Mouse (Mus musculus) stomach, embryonic 15.5 days (tissue): Measurements from ENCODE around the gene Rassf3. TPM values are rescaled to one million over a fixed set of nuclear protein-coding genes. Genes with fewer than 3 reads are reported as not detected.

Experiments used
- ATAC-seq: fragments of 200-750 bp; cut with Nextera tagmentation; 2 replicates; pipeline ENCODE4 v1.8.0; 2017; ENCODE audit warnings: low read depth, moderate number of reproducible peaks, moderate TSS enrichment; ENCODE audit not compliant: insufficient read depth, low FRiP score
- H3K27ac ChIP-seq: fragments of 300-500 bp; sonication (generic); 2 replicates; pipeline ENCODE4 v1.5.1; 2015; ENCODE audit warnings: mild to moderate bottlenecking, inconsistent platforms
- H3K27me3 ChIP-seq: fragments of 300-500 bp; sonication (generic); replicated peaks from 2 replicates; pipeline ENCODE4 v1.6.1; 2015; ENCODE audit warnings: inconsistent platforms
- H3K36me3 ChIP-seq: fragments of 300-500 bp; sonication (generic); 2 replicates; pipeline ENCODE4 v1.6.1; 2015; ENCODE audit warnings: inconsistent platforms
- H3K4me1 ChIP-seq: fragments of 300-500 bp; sonication (generic); 2 replicates; pipeline ENCODE4 v1.6.1; 2015; ENCODE audit warnings: inconsistent platforms
- H3K4me2 ChIP-seq: fragments of 300-500 bp; sonication (generic); 2 replicates; pipeline ENCODE4 v1.6.1; 2015; ENCODE audit warnings: mild to moderate bottlenecking, inconsistent platforms
- H3K4me3 ChIP-seq: fragments of 300-500 bp; sonication (generic); replicated peaks from 2 replicates; pipeline ENCODE4 v1.5.1; 2015; ENCODE audit warnings: inconsistent platforms
- H3K9ac ChIP-seq: fragments of 300-500 bp; sonication (generic); 2 replicates; pipeline ENCODE4 v1.6.1; 2015; ENCODE audit warnings: inconsistent platforms
- H3K9me3 ChIP-seq: fragments of 300-500 bp; sonication (generic); 2 replicates; pipeline ENCODE4 v1.6.1; 2016; ENCODE audit warnings: inconsistent platforms
- WGBS: fragments of 180-500 bp; shearing (Covaris S2); methylation state at CpG from one replicate; pipeline ENCODE4 v1.1.7; 2015; 5-methylcytosine and 5-hydroxymethylcytosine counted together
- polyA plus RNA-seq: library from polyadenylated mRNA; unstranded; fragments of >200 nt; fragmentation: Nextera tagmentation; extraction: Ambion mirVana; gene quantifications from 2 replicates; pipeline ENCODE4 v1.2.1, GENCODE M21; 2015

Gene Rassf3
- polyA plus RNA-seq, 1 experiment from 2014 or later = 22.4 TPM

- Histone ChIP-seq H3K36me3 (no peaks in the 10 kb centered on the region), H3K4me1 (peaks cover 53% of the 10 kb centered on the region), H3K4me3 (no peak overlapping the region), H3K4me2 (no peak overlapping the region), H3K9ac (no peak overlapping the region), H3K27ac (peak overlapping the region; percentile 64; the same call in 1 of the 2 replicates), H3K27me3 (no peaks in the 10 kb centered on the region), H3K9me3 (no peaks in the 10 kb centered on the region)
- ATAC-seq = no peak
- 80% methylated on average over 5 of the region's 5 CpGs for WGBS
Measured at GRCm38 (mm10) chr10:121425079-121425478, 51.1 kb downstream of the Rassf3 start.

DNA sequence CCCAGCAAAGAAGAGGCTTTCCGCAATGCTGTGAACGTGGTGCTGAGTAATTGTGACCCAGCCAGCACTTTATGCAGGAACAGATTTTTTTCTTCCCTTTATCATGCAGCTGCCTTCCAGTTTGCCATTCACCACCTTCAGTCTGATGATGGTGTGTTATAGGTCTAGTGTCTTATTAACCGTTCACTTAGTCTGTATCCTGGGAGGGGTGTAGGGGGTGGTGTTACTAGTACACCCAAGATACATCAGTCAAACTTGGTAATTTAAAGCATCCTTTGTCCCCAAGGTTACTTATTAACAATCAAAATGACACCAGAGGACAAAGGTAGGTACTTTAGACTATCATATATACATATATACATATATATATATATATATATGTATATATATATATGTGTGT, 51.7 kb downstream of the Rassf3 start:
- no peak overlapping the region for H3K4me3 ChIP-seq
- no peak overlapping the region for H3K9ac ChIP-seq
- H3K4me2 ChIP-seq = no peak overlapping the region
- peaks cover 53% of the 10 kb centered on the region for H3K4me1 ChIP-seq
- H3K36me3 ChIP-seq = no peaks in the 10 kb centered on the region
- no peaks in the 10 kb centered on the region for H3K9me3 ChIP-seq
- no peak for ATAC-seq
- 72% methylated on average over 3 of the region's 3 CpGs for WGBS
- no peaks in the 10 kb centered on the region for H3K27me3 ChIP-seq
- H3K27ac ChIP-seq = no peak overlapping the region

DNA sequence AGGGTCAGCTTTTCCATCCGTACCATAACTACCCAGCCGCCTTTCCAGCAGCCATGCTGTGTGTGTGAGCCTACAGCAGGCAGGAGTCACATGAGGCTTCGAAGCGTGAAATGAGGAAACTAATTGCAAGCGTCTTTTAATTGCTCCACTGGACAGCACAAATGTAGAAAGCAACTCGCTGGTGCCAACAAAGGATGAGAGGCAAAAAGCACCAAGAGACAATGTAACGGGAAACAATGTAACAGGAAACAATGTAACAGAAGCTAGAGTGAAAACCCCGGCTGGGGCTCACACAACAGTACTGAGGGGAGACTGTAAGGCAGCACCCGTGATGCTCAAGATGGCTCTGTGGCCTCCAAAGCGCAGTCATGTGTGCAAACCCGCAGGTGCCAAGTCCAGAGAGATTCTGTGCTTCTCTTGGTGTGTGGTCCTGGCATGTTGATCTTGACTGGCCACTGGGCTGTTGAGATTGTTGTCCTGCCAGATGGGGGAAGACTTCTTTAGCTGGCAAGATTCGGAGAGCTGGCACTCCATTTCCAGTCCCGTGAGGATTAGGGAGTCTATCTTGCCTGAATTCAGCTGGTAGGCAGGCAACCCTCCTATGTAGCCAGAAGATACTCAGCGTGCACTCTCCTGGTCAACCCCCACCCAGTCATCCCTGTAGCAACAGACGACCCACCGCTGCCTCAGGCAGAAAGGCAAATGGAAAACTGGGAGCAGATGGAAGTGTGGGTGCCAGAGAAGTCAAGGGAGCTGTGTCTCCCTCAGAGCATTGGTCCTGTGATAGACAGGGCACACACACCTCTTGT, 52.4 kb downstream of the Rassf3 start:
- WGBS = 80% methylated on average over 16 of the region's 16 CpGs
- peaks cover 56% of the 10 kb centered on the region for H3K4me1 ChIP-seq
- no peak overlapping the region for H3K4me2 ChIP-seq
- no peak overlapping the region for H3K27ac ChIP-seq
- ATAC-seq = no peak
- H3K4me3 ChIP-seq = no peak overlapping the region
- H3K9me3 ChIP-seq = no peaks in the 10 kb centered on the region
- no peaks in the 10 kb centered on the region for H3K27me3 ChIP-seq
- no peaks in the 10 kb centered on the region for H3K36me3 ChIP-seq
- H3K9ac ChIP-seq = no peak overlapping the region

- Histone ChIP-seq H3K4me1 (peaks cover 46% of the 10 kb centered on the region), H3K27ac (no peak overlapping the region), H3K4me2 (no peak overlapping the region), H3K9ac (no peak overlapping the region), H3K4me3 (no peak overlapping the region), H3K36me3 (no peaks in the 10 kb centered on the region), H3K9me3 (no peaks in the 10 kb centered on the region), H3K27me3 (no peaks in the 10 kb centered on the region)
- no peak for ATAC-seq
- WGBS = 94% methylated on average over 6 of the region's 6 CpGs
Measured at GRCm38 (mm10) chr10:121422294-121422693, 53.9 kb downstream of the Rassf3 start.

DNA sequence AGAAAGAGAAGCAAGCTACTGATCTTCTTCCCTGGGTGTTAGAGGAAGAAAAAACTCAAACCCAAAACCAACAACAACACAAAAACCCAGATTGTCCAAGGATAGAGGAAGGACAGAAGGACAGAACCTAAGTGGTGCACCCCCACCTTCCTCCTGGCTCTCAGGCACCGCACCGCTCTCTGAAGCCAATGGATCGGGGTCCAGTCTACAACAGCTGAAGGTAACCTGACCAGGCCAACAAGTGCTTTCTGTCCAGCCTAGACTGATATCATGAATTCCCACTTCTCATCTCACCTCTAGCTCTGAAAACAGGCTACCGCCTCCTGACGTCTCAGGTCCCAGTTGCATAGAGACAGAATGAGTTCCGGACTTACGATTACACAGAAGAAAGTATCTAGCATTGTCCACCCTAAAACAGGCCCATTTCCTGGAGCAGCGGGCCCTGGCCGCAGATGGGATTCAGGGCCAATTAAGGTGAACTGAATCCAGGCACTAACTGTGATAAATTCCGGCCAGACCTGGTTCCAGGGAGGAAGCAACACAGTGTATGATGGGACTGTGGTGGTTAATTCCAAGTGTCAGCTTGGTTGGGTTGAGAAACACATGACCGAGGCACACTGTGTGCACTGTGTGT, 54.4 kb downstream of the Rassf3 start:
- no peaks in the 10 kb centered on the region for H3K9me3 ChIP-seq
- no peak for ATAC-seq
- no peak overlapping the region for H3K4me2 ChIP-seq
- no peak overlapping the region for H3K4me3 ChIP-seq
- no peak overlapping the region for H3K9ac ChIP-seq
- H3K27ac ChIP-seq = no peak overlapping the region
- no peaks in the 10 kb centered on the region for H3K27me3 ChIP-seq
- WGBS = 90% methylated on average over 11 of the region's 11 CpGs
- H3K4me1 ChIP-seq = peaks cover 46% of the 10 kb centered on the region
- no peaks in the 10 kb centered on the region for H3K36me3 ChIP-seq

DNA sequence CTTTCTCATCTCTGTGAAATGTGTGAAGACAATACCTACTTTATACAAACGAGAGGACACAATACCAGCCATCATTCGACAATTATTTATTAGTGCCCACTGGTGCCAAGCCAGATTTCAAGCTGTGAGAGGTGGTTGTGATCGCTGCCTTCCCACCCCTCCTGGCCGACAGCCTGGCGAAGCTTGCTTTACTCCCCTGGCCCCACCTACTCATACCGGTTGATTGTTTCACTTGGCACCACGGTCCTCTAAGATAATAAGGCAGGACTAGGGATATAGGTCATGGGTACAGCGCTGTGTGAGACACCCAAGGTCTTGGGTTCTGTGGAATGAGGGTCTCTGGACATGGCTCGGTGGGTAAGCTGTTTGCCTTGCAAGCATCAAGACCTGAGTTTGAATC, 55.1 kb downstream of the Rassf3 start:
- 67% methylated on average over 9 of the region's 9 CpGs for WGBS
- Histone ChIP-seq H3K4me2 (no peak overlapping the region), H3K9me3 (no peaks in the 10 kb centered on the region), H3K4me3 (no peak overlapping the region), H3K36me3 (0 out of 2 replicates have a peak, but pooled peaks cover 4% of the 10 kb centered on the region), H3K4me1 (peaks cover 45% of the 10 kb centered on the region), H3K9ac (no peak overlapping the region), H3K27me3 (no peaks in the 10 kb centered on the region), H3K27ac (no peak overlapping the region)
- ATAC-seq = no peak

DNA sequence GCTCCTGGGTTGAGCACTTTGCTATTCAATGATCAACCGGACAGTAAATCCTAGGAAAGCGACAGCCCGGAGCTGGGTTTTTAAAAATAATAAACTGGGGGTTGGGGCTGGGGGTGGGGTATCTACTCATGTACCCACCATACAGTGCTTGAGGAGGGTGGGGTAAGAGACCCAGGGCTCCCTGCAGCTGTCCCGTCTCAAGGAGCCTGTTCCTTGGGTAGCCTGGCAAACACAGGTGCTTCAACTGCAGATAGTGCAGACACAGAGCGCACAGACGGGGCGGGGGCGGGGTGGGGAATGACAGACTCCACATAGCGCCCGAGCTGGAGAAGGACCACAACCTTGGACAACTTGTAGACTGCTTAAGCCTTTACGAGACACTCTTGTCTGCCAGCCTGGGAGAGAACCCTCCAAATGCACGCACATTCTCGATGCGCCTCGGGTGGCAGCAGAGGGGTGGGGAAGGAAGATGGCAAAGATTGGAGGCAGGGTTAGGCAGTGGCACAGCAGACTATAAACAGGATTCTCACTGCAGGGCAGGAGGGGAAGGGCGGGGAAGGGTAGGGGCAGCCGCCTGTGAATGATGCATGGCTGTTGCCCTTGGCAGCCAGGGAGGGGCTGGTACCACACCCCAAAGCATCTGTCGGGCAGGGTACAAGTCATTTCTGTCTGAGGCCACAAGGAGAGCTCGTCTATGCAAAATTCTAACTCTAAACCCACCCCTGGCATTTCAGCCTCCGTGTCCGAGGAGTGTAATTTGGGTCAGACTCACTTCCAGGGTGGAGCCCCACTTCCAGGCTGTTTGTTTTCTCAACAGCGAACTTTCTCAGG, 56.3 kb downstream of the Rassf3 start:
- WGBS = 42% methylated on average over 22 of the region's 22 CpGs
- Histone ChIP-seq H3K9ac (no peak overlapping the region), H3K27ac (no peak overlapping the region; the same call in 1 of the 2 replicates), H3K27me3 (no peaks in the 10 kb centered on the region), H3K4me1 (peaks cover 42% of the 10 kb centered on the region), H3K9me3 (no peaks in the 10 kb centered on the region), H3K36me3 (peaks cover 7% of the 10 kb centered on the region; the same call in 1 of the 2 replicates), H3K4me2 (no peak overlapping the region), H3K4me3 (no peak overlapping the region)
- ATAC-seq = peak; percentile 37

GRCm38 (mm10) chr10:121418835-121419234, 57.3 kb downstream of the Rassf3 start:
- Histone ChIP-seq H3K36me3 (peaks cover 13% of the 10 kb centered on the region), H3K9ac (peak overlapping the region; percentile 16; the same call in 1 of the 2 replicates), H3K27ac (peak overlapping the region; percentile 7; the same call in 1 of the 2 replicates), H3K4me3 (no peak overlapping the region), H3K4me2 (no peak overlapping the region), H3K4me1 (peaks cover 42% of the 10 kb centered on the region), H3K27me3 (no peaks in the 10 kb centered on the region), H3K9me3 (no peaks in the 10 kb centered on the region)
- ATAC-seq = no peak
- WGBS = 79% methylated on average over 14 of the region's 14 CpGs

- no peak overlapping the region for H3K27ac ChIP-seq
- H3K4me3 ChIP-seq = no peak overlapping the region
- no peaks in the 10 kb centered on the region for H3K9me3 ChIP-seq
- H3K36me3 ChIP-seq = peaks cover 27% of the 10 kb centered on the region
- ATAC-seq = no peak
- no peaks in the 10 kb centered on the region for H3K27me3 ChIP-seq
- no peak overlapping the region for H3K9ac ChIP-seq
- H3K4me2 ChIP-seq = no peak overlapping the region
- 78% methylated on average over 13 of the region's 13 CpGs for WGBS
- peaks cover 12% of the 10 kb centered on the region for H3K4me1 ChIP-seq
Measured at GRCm38 (mm10) chr10:121414127-121414526, 62.0 kb downstream of the Rassf3 start.

GRCm38 (mm10) chr10:121412824-121413223, 63.3 kb downstream of the Rassf3 start:
- Histone ChIP-seq H3K27me3 (no peaks in the 10 kb centered on the region), H3K27ac (no peak overlapping the region), H3K9ac (no peak overlapping the region), H3K4me3 (no peak overlapping the region), H3K36me3 (peaks cover 27% of the 10 kb centered on the region), H3K4me2 (no peak overlapping the region), H3K4me1 (peaks cover 7% of the 10 kb centered on the region), H3K9me3 (no peaks in the 10 kb centered on the region)
- WGBS = 82% methylated on average over 17 of the region's 17 CpGs
- ATAC-seq = no peak

- H3K4me3 ChIP-seq = no peak overlapping the region
- no peak overlapping the region for H3K27ac ChIP-seq
- 77% methylated on average over 11 of the region's 11 CpGs for WGBS
- peaks cover 3% of the 10 kb centered on the region for H3K4me1 ChIP-seq
- ATAC-seq = no peak
- H3K27me3 ChIP-seq = no peaks in the 10 kb centered on the region
- no peaks in the 10 kb centered on the region for H3K9me3 ChIP-seq
- H3K9ac ChIP-seq = no peak overlapping the region
- H3K4me2 ChIP-seq = no peak overlapping the region
- peaks cover 27% of the 10 kb centered on the region for H3K36me3 ChIP-seq
Measured at GRCm38 (mm10) chr10:121411721-121412455, 64.3 kb downstream of the Rassf3 start.
